Mouse (Mus musculus): ENCODE data around the gene Dab1. TPM values are rescaled to one million over a fixed set of nuclear protein-coding genes. Genes with fewer than 3 reads are reported as not detected.
A peak's percentile ranks its signal among the peaks of the same experiment; 100 is the strongest.

Dab1 gene
- polyA plus RNA-seq, 1 experiment from 2014 or later, result 1.2 TPM

- no peak overlapping the region for H3K4me3 ChIP-seq
- no peaks in the 10 kb centered on the region for H3K9me3 ChIP-seq (replicated peaks)
- H3K4me1 ChIP-seq (replicated peaks), result no peaks in the 10 kb centered on the region
- no peaks in the 10 kb centered on the region for H3K36me3 ChIP-seq
- no peak overlapping the region for H3K4me2 ChIP-seq
- no peak for ATAC-seq (replicated peaks; ENCODE audit: insufficient number of reproducible peaks, insufficient read depth, low FRiP score, low read depth)
- H3K9ac ChIP-seq, result no peak overlapping the region
- 68% methylated on average over 7 of the region's 7 CpGs for WGBS
- no peak overlapping the region for H3K27ac ChIP-seq
- H3K27me3 ChIP-seq, result no peaks in the 10 kb centered on the region
These were observed 135.4 kb downstream of the Dab1 start for GRCm38 (mm10) chr4:103754561-103754960.

GRCm38 (mm10) chr4:103757241-103757640 lies 138.1 kb downstream of the Dab1 start:
- no peak for ATAC-seq (replicated peaks; ENCODE audit: insufficient number of reproducible peaks, insufficient read depth, low FRiP score, low read depth)

GRCm38 (mm10) chr4:103762416-103762815 lies 143.3 kb downstream of the Dab1 start:
- Histone ChIP-seq H3K9ac (no peak overlapping the region), H3K4me1 (replicated peaks) (no peaks in the 10 kb centered on the region), H3K4me3 (no peak overlapping the region), H3K4me2 (no peak overlapping the region), H3K27ac (no peak overlapping the region), H3K27me3 (no peaks in the 10 kb centered on the region), H3K9me3 (replicated peaks) (no peaks in the 10 kb centered on the region), H3K36me3 (no peaks in the 10 kb centered on the region)
- 81% methylated on average over 11 of the region's 11 CpGs for WGBS
- ATAC-seq (replicated peaks; ENCODE audit: insufficient number of reproducible peaks, insufficient read depth, low FRiP score, low read depth), result no peak

More at GRCm38 (mm10) chr4:103757241-103757640, 138.1 kb downstream of the Dab1 start:
- Histone ChIP-seq H3K9ac (no peak overlapping the region), H3K4me2 (no peak overlapping the region), H3K27me3 (no peaks in the 10 kb centered on the region), H3K27ac (no peak overlapping the region), H3K4me1 (replicated peaks) (no peaks in the 10 kb centered on the region), H3K9me3 (replicated peaks) (no peaks in the 10 kb centered on the region), H3K36me3 (no peaks in the 10 kb centered on the region), H3K4me3 (no peak overlapping the region)
- WGBS, result 69% methylated on average over 3 of the region's 3 CpGs

GRCm38 (mm10) chr4:103775712-103776111 lies 156.6 kb downstream of the Dab1 start:
- Histone ChIP-seq H3K9ac (no peak overlapping the region), H3K27me3 (0 out of 2 replicates have a peak, but pooled peaks cover 2% of the 10 kb centered on the region), H3K4me3 (no peak overlapping the region), H3K36me3 (no peaks in the 10 kb centered on the region), H3K27ac (no peak overlapping the region), H3K4me2 (no peak overlapping the region), H3K4me1 (replicated peaks) (no peaks in the 10 kb centered on the region), H3K9me3 (replicated peaks) (no peaks in the 10 kb centered on the region)
- 58% methylated on average over 4 of the region's 4 CpGs for WGBS
- no peak for ATAC-seq (replicated peaks; ENCODE audit: insufficient number of reproducible peaks, insufficient read depth, low FRiP score, low read depth)

- Histone ChIP-seq H3K9ac (no peak overlapping the region), H3K27ac (no peak overlapping the region), H3K27me3 (no peaks in the 10 kb centered on the region), H3K4me3 (no peak overlapping the region), H3K36me3 (no peaks in the 10 kb centered on the region), H3K9me3 (replicated peaks) (no peaks in the 10 kb centered on the region), H3K4me2 (no peak overlapping the region), H3K4me1 (replicated peaks) (no peaks in the 10 kb centered on the region)
- ATAC-seq (replicated peaks; ENCODE audit: insufficient number of reproducible peaks, insufficient read depth, low FRiP score, low read depth), result 0 out of 2 replicates have a peak, but pooled peaks have one; percentile 50
- WGBS, result 51% methylated on average over 4 of the region's 4 CpGs
These were observed 162.2 kb downstream of the Dab1 start for GRCm38 (mm10) chr4:103781398-103781797.

GRCm38 (mm10) chr4:103783561-103784247 lies 164.5 kb downstream of the Dab1 start:
- no peak; the same call in 1 of the 2 replicates for ATAC-seq (replicated peaks; ENCODE audit: insufficient number of reproducible peaks, insufficient read depth, low FRiP score, low read depth)
- Histone ChIP-seq H3K36me3 (no peaks in the 10 kb centered on the region), H3K9ac (no peak overlapping the region), H3K4me1 (replicated peaks) (no peaks in the 10 kb centered on the region), H3K9me3 (replicated peaks) (no peaks in the 10 kb centered on the region), H3K27ac (no peak overlapping the region), H3K4me3 (no peak overlapping the region), H3K4me2 (no peak overlapping the region), H3K27me3 (no peaks in the 10 kb centered on the region)
- 65% methylated on average over 7 of the region's 7 CpGs for WGBS

- Histone ChIP-seq H3K36me3 (no peaks in the 10 kb centered on the region), H3K9me3 (replicated peaks) (no peaks in the 10 kb centered on the region), H3K4me2 (no peak overlapping the region), H3K27me3 (no peaks in the 10 kb centered on the region), H3K27ac (peak overlapping the region; percentile 53), H3K4me1 (replicated peaks) (no peaks in the 10 kb centered on the region), H3K4me3 (no peak overlapping the region), H3K9ac (no peak overlapping the region)
- ATAC-seq (replicated peaks; ENCODE audit: insufficient number of reproducible peaks, insufficient read depth, low FRiP score, low read depth), result no peak; the same call in 1 of the 2 replicates
- WGBS, result 64% methylated on average over 8 of the region's 8 CpGs
These were observed 174.6 kb downstream of the Dab1 start for GRCm38 (mm10) chr4:103793589-103794312.

- Histone ChIP-seq H3K9ac (no peak overlapping the region), H3K27me3 (no peaks in the 10 kb centered on the region), H3K4me3 (no peak overlapping the region), H3K27ac (no peak overlapping the region), H3K4me1 (replicated peaks) (no peaks in the 10 kb centered on the region), H3K4me2 (no peak overlapping the region), H3K36me3 (no peaks in the 10 kb centered on the region), H3K9me3 (replicated peaks) (no peaks in the 10 kb centered on the region)
- ATAC-seq (replicated peaks; ENCODE audit: insufficient number of reproducible peaks, insufficient read depth, low FRiP score, low read depth), result no peak
- 64% methylated on average over 6 of the region's 6 CpGs for WGBS
These were observed 177.3 kb downstream of the Dab1 start for GRCm38 (mm10) chr4:103796416-103796815.

- Histone ChIP-seq H3K36me3 (no peaks in the 10 kb centered on the region), H3K4me2 (no peak overlapping the region), H3K9ac (no peak overlapping the region), H3K9me3 (replicated peaks) (no peaks in the 10 kb centered on the region), H3K27ac (no peak overlapping the region), H3K4me3 (no peak overlapping the region), H3K27me3 (no peaks in the 10 kb centered on the region), H3K4me1 (replicated peaks) (no peaks in the 10 kb centered on the region)
- ATAC-seq (replicated peaks; ENCODE audit: insufficient number of reproducible peaks, insufficient read depth, low FRiP score, low read depth), result no peak
- 75% methylated on average over 4 of the region's 4 CpGs for WGBS
These were observed 183.3 kb downstream of the Dab1 start for GRCm38 (mm10) chr4:103802439-103802838.

- no peaks in the 10 kb centered on the region for H3K27me3 ChIP-seq
- H3K9me3 ChIP-seq (replicated peaks), result no peaks in the 10 kb centered on the region
- H3K4me2 ChIP-seq, result no peak overlapping the region
- H3K27ac ChIP-seq, result no peak overlapping the region
- H3K4me1 ChIP-seq (replicated peaks), result no peaks in the 10 kb centered on the region
- ATAC-seq (replicated peaks; ENCODE audit: insufficient number of reproducible peaks, insufficient read depth, low FRiP score, low read depth), result no peak
- WGBS, result 29% methylated on average over 1 of the region's 1 CpGs
- no peak overlapping the region for H3K4me3 ChIP-seq
- no peak overlapping the region for H3K9ac ChIP-seq
- no peaks in the 10 kb centered on the region for H3K36me3 ChIP-seq
These were observed 185.3 kb downstream of the Dab1 start for GRCm38 (mm10) chr4:103804461-103804860.

GRCm38 (mm10) chr4:103822669-103823068 lies 203.5 kb downstream of the Dab1 start:
- H3K27ac ChIP-seq, result no peak overlapping the region
- H3K27me3 ChIP-seq, result no peaks in the 10 kb centered on the region
- 79% methylated on average over 4 of the region's 4 CpGs for WGBS
- no peak overlapping the region for H3K9ac ChIP-seq
- no peaks in the 10 kb centered on the region for H3K9me3 ChIP-seq (replicated peaks)
- H3K4me3 ChIP-seq, result no peak overlapping the region
- no peak overlapping the region for H3K4me2 ChIP-seq
- H3K4me1 ChIP-seq (replicated peaks), result no peaks in the 10 kb centered on the region
- ATAC-seq (replicated peaks; ENCODE audit: insufficient number of reproducible peaks, insufficient read depth, low FRiP score, low read depth), result no peak
- no peaks in the 10 kb centered on the region for H3K36me3 ChIP-seq

- no peak for ATAC-seq (replicated peaks; ENCODE audit: insufficient number of reproducible peaks, insufficient read depth, low FRiP score, low read depth)
- no peaks in the 10 kb centered on the region for H3K9me3 ChIP-seq (replicated peaks)
- no peak overlapping the region for H3K9ac ChIP-seq
- H3K4me1 ChIP-seq (replicated peaks), result no peaks in the 10 kb centered on the region
- no peaks in the 10 kb centered on the region for H3K36me3 ChIP-seq
- 43% methylated on average over 5 of the region's 5 CpGs for WGBS
- H3K4me3 ChIP-seq, result no peak overlapping the region
- no peaks in the 10 kb centered on the region for H3K27me3 ChIP-seq
- no peak overlapping the region for H3K4me2 ChIP-seq
- no peak overlapping the region for H3K27ac ChIP-seq
These were observed 219.2 kb downstream of the Dab1 start for GRCm38 (mm10) chr4:103838377-103838776.

Measured in heart, embryonic 15.5 days (tissue).